8 mouse cellular contexts compared by ENCODE assay signal in the genomic region with DNA sequence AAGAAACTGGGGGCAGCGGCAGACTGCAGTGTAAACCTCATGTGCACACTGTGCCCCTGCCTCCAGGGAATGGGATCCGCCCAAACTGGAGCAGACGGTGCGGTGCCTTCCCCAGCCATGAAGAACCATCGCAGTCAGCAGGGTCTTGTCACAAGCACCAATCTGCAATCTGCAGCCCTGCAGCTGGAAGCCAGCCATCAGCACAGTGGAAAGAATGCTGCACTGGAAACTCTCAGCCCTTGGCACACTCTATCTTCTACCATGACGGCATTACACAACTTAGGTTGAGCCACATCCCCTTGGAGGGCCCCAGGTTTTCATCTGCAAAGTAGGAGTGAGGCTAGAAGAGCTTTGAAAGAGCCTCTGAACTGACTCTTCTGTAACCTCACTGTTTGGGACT.
DNase-seq lines count a peak whose midpoint lies in the region; ATAC-seq and TF ChIP-seq lines count a peak whose summit lies in the region.

No protein-coding gene starts in this region.

- DNase-seq in kidney, adult 11 months = peak; percentile 52
- peak; percentile 87 for DNase-seq in brain, embryonic 14.5 days (ENCODE audit: low read depth)
- peak; percentile 47 for DNase-seq in ovary, adult 18-20 months (ENCODE audit: low spot score)
- DNase-seq in B cell, adult 2 months = no peak
- no peak for DNase-seq in embryo, embryonic 10.5 days (ENCODE audit: low spot score)

- no peak overlapping the region for H3K4me2 ChIP-seq in kidney, embryonic 16.5 days (replicated peaks; ENCODE audit: low read depth, low read length)
- H3K4me2 ChIP-seq in heart, embryonic 13.5 days = peak overlapping the region; percentile 36
- no peak overlapping the region for H3K4me2 ChIP-seq in limb, embryonic 15.5 days

- no peaks in the 10 kb centered on the region for H3K36me3 ChIP-seq in kidney, embryonic 16.5 days (ENCODE audit: insufficient read depth, low read length)
- H3K36me3 ChIP-seq in heart, embryonic 13.5 days = peaks cover 21% of the 10 kb centered on the region
- no peaks in the 10 kb centered on the region for H3K36me3 ChIP-seq in limb, embryonic 15.5 days

- H3K9ac ChIP-seq in kidney, embryonic 16.5 days (replicated peaks; ENCODE audit: low read length) = no peak overlapping the region
- no peak overlapping the region; the same call in 1 of the 2 replicates for H3K9ac ChIP-seq in heart, embryonic 13.5 days
- no peak overlapping the region for H3K9ac ChIP-seq in limb, embryonic 15.5 days

- ATAC-seq in kidney, embryonic 16.5 days (ENCODE audit: low FRiP score, low TSS enrichment) = no peak
- ATAC-seq in heart, embryonic 13.5 days (ENCODE audit: extremely low read depth, insufficient number of reproducible peaks, low FRiP score, low TSS enrichment) = peak; percentile 86
- peak; percentile 93 for ATAC-seq in limb, embryonic 15.5 days (ENCODE audit: insufficient number of reproducible peaks, low FRiP score, low TSS enrichment, low read depth)

- no peaks in the 10 kb centered on the region for H3K27me3 ChIP-seq in kidney, embryonic 16.5 days (ENCODE audit: insufficient read depth, low read length)
- H3K27me3 ChIP-seq in heart, embryonic 13.5 days (replicated peaks) = no peaks in the 10 kb centered on the region
- no peaks in the 10 kb centered on the region for H3K27me3 ChIP-seq in limb, embryonic 15.5 days

- no peak overlapping the region for H3K27ac ChIP-seq in kidney, embryonic 16.5 days (ENCODE audit: low read length)
- H3K27ac ChIP-seq in heart, embryonic 13.5 days (replicated peaks) = peak overlapping the region; percentile 88
- H3K27ac ChIP-seq in limb, embryonic 15.5 days = peak overlapping the region; percentile 75

- no peak for TF ChIP-seq POLR2A in brain, embryonic 14.5 days (IDR thresholded peaks at IDR 0.05; ENCODE audit: borderline replicate concordance, extremely low read depth, insufficient read depth, insufficient read length, poor library complexity, severe bottlenecking)

- H3K9me3 ChIP-seq in kidney, embryonic 16.5 days (ENCODE audit: low read length) = no peaks in the 10 kb centered on the region
- no peaks in the 10 kb centered on the region for H3K9me3 ChIP-seq in heart, embryonic 13.5 days
- no peaks in the 10 kb centered on the region for H3K9me3 ChIP-seq in limb, embryonic 15.5 days

- TF ChIP-seq CTCF in brain, embryonic 14.5 days (IDR thresholded peaks at IDR 0.05; ENCODE audit: borderline replicate concordance, extremely low read depth, insufficient read depth, insufficient read length) = no peak

- peaks cover 18% of the 10 kb centered on the region for H3K4me1 ChIP-seq in kidney, embryonic 16.5 days (ENCODE audit: insufficient read depth, low read length)
- H3K4me1 ChIP-seq in heart, embryonic 13.5 days = peaks cover 67% of the 10 kb centered on the region
- H3K4me1 ChIP-seq in limb, embryonic 15.5 days = peaks cover 34% of the 10 kb centered on the region

- no peak overlapping the region for H3K4me3 ChIP-seq in kidney, embryonic 16.5 days (ENCODE audit: low read length)
- H3K4me3 ChIP-seq in heart, embryonic 13.5 days = no peak overlapping the region
- no peak overlapping the region for H3K4me3 ChIP-seq in limb, embryonic 15.5 days

- WGBS in kidney, embryonic 16.5 days = 51% methylated on average over 6 of the region's 6 CpGs
- WGBS in heart, embryonic 13.5 days = 16% methylated on average over 6 of the region's 6 CpGs
- WGBS in limb, embryonic 15.5 days = 15% methylated on average over 6 of the region's 6 CpGs

Comparison
In these comparisons a context has a peak if more than half of its experiments do, and no peak if none do; other contexts are left out.
1. DNase-seq: peak in kidney, adult 11 months (single experiment), brain, embryonic 14.5 days (single experiment) and ovary, adult 18-20 months (single experiment); none in B cell, adult 2 months (0 of 2) and embryo, embryonic 10.5 days (single experiment).